Mouse (Mus musculus) ES-E14 (cell line): Measurements from ENCODE around the gene Ankrd6.

ENCODE experiments used
- CHD2 ChIP-seq: IDR thresholded peaks from 2 replicates; pipeline ENCODE4 v1.6.1; 2014; ENCODE audit warnings: mild to moderate bottlenecking, low read depth, low read length, inconsistent platforms
- HCFC1 ChIP-seq: IDR thresholded peaks from 2 replicates; pipeline ENCODE4 v1.6.1; 2012; ENCODE audit warnings: low read length, inconsistent platforms, borderline replicate concordance; ENCODE audit not compliant: insufficient read depth
- MAFK ChIP-seq: IDR thresholded peaks from 2 replicates; pipeline ENCODE4 v1.6.1; 2014; ENCODE audit warnings: mild to moderate bottlenecking, low read depth, low read length, inconsistent platforms; ENCODE audit not compliant: insufficient read depth
- ZC3H11A ChIP-seq: IDR thresholded peaks from 2 replicates; pipeline ENCODE4 v1.6.1; 2012; ENCODE audit warnings: low read depth, mild to moderate bottlenecking, inconsistent platforms, low read length, borderline replicate concordance
- ZNF384 ChIP-seq: IDR thresholded peaks from 2 replicates; pipeline ENCODE4 v1.6.1; 2012; ENCODE audit warnings: low read depth, low read length, inconsistent platforms

- TF ChIP-seq ZNF384: no peak
- TF ChIP-seq HCFC1: no peak
- no peak for TF ChIP-seq ZC3H11A
- TF ChIP-seq CHD2: no peak
- TF ChIP-seq MAFK: no peak
Measured at GRCm38 (mm10) chr4:32864131-32864866, 86.3 kb downstream of the Ankrd6 start.
